Mouse (Mus musculus) olfactory bulb, adult 2 months (tissue): Measurements from ENCODE around the gene Clgn. TPM values are rescaled to one million over a fixed set of nuclear protein-coding genes. Genes with fewer than 3 reads are reported as not detected.

ENCODE experiments used
- H3K27ac ChIP-seq: fragments of 200-500 bp; 2 replicates; pipeline ENCODE4 v1.5.1; 2012; ENCODE audit warnings: low read depth, low read length; ENCODE audit not compliant: insufficient read depth
- H3K4me1 ChIP-seq: fragments of 200-500 bp; 2 replicates; pipeline ENCODE4 v1.6.1; 2012; ENCODE audit warnings: low read length; ENCODE audit not compliant: control insufficient read depth, insufficient read depth
- H3K4me3 ChIP-seq: fragments of 200-500 bp; 2 replicates; pipeline ENCODE4 v1.5.1; 2012; ENCODE audit warnings: mild to moderate bottlenecking, low read depth, low read length, moderate library complexity; ENCODE audit not compliant: insufficient read depth
- CTCF ChIP-seq: fragments of 200-500 bp; IDR thresholded peaks from 2 replicates; pipeline ENCODE4 v1.5.1; 2012; ENCODE audit warnings: low read depth, mild to moderate bottlenecking, low read length, moderate library complexity; ENCODE audit not compliant: insufficient read depth
- POLR2A ChIP-seq: fragments of 200-500 bp; IDR thresholded peaks from 2 replicates; pipeline ENCODE4 v1.6.1; 2012; ENCODE audit warnings: mild to moderate bottlenecking, low read depth, low read length, moderate library complexity; ENCODE audit not compliant: insufficient read depth
- WGBS: fragments of 180-500 bp; shearing (Covaris S2); methylation state at CpG from one replicate; pipeline ENCODE4 v1.1.7; 2018; 5-methylcytosine and 5-hydroxymethylcytosine counted together
- polyA plus RNA-seq: library from polyadenylated mRNA; stranded (reverse); fragments of >200 nt; gene quantifications from 2 replicates; pipeline ENCODE4 v1.2.4, GENCODE M21; 2012; ENCODE audit warnings: low replicate concordance; ENCODE audit not compliant: missing spikeins, insufficient read depth, insufficient read length

The Clgn gene
- polyA plus RNA-seq, 1 experiment = not detected

- WGBS = 38% methylated on average over 2 of the region's 2 CpGs
- TF ChIP-seq CTCF = no peak
- no peak for TF ChIP-seq POLR2A
- H3K4me3 ChIP-seq = no peak overlapping the region
- no peak overlapping the region for H3K27ac ChIP-seq
- H3K4me1 ChIP-seq = no peaks in the 10 kb centered on the region
These were observed 6.8 kb upstream of the Clgn start for GRCm38 (mm10) chr8:83382850-83383249.

DNA sequence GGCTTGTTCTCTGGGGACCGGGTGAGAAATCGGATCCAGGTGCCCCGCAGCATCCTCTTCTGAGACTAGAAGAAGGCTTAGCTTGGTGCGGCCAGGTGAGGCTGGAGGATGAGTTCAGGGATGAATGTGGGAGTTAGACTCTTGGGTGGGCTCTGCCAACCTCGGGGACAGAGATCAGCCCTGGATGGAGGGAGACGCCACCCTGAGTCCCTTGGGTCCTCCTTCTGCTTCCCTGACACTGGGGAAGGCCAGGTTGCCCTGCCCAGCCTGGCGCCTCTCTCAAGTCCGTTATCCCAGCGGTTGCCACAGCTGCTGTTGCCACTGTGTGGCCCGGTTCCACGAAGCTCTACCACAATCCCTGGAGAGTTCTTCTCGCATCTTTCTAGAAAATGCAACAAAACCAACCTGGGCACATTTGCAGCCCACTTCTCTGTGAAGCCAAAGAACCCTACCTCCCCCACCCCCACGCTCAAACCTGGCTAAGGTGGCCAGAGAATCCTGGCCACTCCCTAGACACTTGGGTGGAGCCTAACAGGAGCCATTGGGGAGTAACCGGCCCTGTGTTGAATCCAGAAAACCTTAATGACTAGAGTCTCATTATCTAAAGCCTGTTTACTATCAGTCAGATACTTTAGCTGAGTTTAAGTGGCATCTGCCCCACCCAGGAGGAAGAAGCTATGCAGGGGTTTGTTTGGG lies 487 bp downstream of the Clgn start:
- TF ChIP-seq POLR2A (no peak; the same call in 1 of the 2 replicates), CTCF (no peak)
- Histone ChIP-seq H3K27ac (no peak overlapping the region), H3K4me3 (peak overlapping the region; percentile 80), H3K4me1 (peaks cover 5% of the 10 kb centered on the region)
- 5% methylated on average over 14 of the region's 14 CpGs for WGBS

- 61% methylated on average over 1 of the region's 1 CpGs for WGBS
- peaks cover 5% of the 10 kb centered on the region for H3K4me1 ChIP-seq
- TF ChIP-seq CTCF (no peak), POLR2A (no peak)
- no peak overlapping the region for H3K4me3 ChIP-seq
- H3K27ac ChIP-seq = no peak overlapping the region
These were observed 2.9 kb downstream of the Clgn start for GRCm38 (mm10) chr8:83392521-83392920.

DNA sequence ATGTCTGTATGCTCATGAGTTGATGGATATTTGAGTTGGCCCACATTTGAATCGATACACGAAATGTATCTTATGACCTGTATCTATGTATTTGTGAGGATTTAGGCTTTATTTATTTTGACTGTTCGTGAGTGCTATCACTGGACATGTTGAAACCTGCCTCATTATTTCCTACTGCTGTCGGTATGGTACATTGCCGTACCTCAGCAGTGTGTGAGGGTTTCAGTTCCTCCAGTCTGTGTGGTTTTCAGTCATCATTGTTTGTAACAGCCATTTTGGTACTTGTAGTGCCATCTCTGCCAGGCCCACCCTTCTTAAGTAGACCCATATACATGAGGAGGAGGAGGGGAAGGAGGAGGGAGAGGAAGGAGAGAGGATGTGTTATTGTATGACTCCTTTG lies 4.7 kb downstream of the Clgn start:
- TF ChIP-seq CTCF (no peak), POLR2A (no peak)
- Histone ChIP-seq H3K4me1 (peaks cover 5% of the 10 kb centered on the region), H3K4me3 (no peak overlapping the region), H3K27ac (no peak overlapping the region)
- WGBS = 87% methylated on average over 5 of the region's 5 CpGs

- TF ChIP-seq CTCF (no peak), POLR2A (no peak)
- H3K4me3 ChIP-seq = no peak overlapping the region
- H3K27ac ChIP-seq = no peak overlapping the region
- no peaks in the 10 kb centered on the region for H3K4me1 ChIP-seq
- WGBS = 90% methylated on average over 6 of the region's 6 CpGs
These were observed 7.0 kb downstream of the Clgn start for GRCm38 (mm10) chr8:83396680-83397079.

DNA sequence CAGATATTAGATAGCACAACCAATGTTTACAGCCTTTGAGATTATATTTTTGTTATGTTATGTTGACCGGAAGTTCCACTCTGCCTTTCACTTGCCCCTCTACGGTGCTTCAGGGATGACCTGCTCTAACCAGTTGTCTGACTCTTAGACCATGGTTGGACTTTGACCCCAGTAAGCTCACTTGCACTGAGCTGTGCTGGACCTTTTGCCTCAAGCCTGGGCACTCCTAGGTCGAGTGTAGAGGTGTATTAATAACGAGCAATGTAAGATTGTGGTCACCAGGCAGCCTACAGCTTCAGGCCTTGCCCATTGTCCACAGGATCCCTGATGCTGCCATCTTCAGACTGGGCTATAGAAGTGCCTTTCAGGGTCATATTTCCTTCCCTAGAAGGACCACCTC lies 8.1 kb downstream of the Clgn start:
- Histone ChIP-seq H3K4me3 (no peak overlapping the region), H3K27ac (no peak overlapping the region), H3K4me1 (no peaks in the 10 kb centered on the region)
- WGBS = 71% methylated on average over 4 of the region's 4 CpGs
- TF ChIP-seq CTCF = no peak
- no peak for TF ChIP-seq POLR2A

GRCm38 (mm10) chr8:83405548-83405947 lies 15.9 kb downstream of the Clgn start:
- H3K4me3 ChIP-seq = no peak overlapping the region
- WGBS = 92% methylated on average over 10 of the region's 10 CpGs
- H3K27ac ChIP-seq = no peak overlapping the region
- TF ChIP-seq POLR2A (no peak), CTCF (no peak)
- no peaks in the 10 kb centered on the region for H3K4me1 ChIP-seq

GRCm38 (mm10) chr8:83406836-83407235 lies 17.2 kb downstream of the Clgn start:
- H3K4me1 ChIP-seq = no peaks in the 10 kb centered on the region
- no peak for TF ChIP-seq POLR2A
- no peak for TF ChIP-seq CTCF
- 38% methylated on average over 6 of the region's 6 CpGs for WGBS
- H3K27ac ChIP-seq = no peak overlapping the region
- no peak overlapping the region for H3K4me3 ChIP-seq

DNA sequence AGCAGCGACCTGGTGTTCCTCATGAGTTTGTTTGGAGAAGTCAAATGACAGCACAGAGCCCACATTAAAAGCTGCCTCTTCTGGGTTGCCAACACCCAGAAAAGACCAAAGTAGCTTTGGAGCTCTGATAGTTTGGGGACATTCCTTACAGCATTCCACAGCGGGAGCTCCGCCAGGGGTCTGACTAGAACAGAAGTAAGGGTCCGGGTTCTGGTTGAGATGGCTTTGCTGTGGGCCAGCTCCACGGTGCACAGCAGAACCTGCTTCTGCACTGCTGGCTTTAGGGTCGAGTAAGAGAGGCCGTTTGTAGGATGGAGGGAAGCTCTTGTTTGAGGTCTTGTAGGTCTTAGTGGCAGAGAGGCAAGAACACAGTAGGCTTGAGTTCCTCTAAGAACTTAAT lies 18.8 kb downstream of the Clgn start:
- Histone ChIP-seq H3K4me3 (no peak overlapping the region), H3K27ac (no peak overlapping the region), H3K4me1 (no peaks in the 10 kb centered on the region)
- WGBS = 90% methylated on average over 7 of the region's 7 CpGs
- no peak for TF ChIP-seq CTCF
- TF ChIP-seq POLR2A = no peak

- TF ChIP-seq CTCF = no peak
- no peak for TF ChIP-seq POLR2A
- no peak overlapping the region for H3K27ac ChIP-seq
- H3K4me1 ChIP-seq = no peaks in the 10 kb centered on the region
- H3K4me3 ChIP-seq = no peak overlapping the region
- over 99% methylated on average over 15 of the region's 15 CpGs for WGBS
These were observed 27.2 kb downstream of the Clgn start for GRCm38 (mm10) chr8:83416878-83417277.
